Mouse (Mus musculus) heart, postnatal 0 days (tissue): ENCODE results near the gene Amelx. TPM values are rescaled to one million over a fixed set of nuclear protein-coding genes. Genes with fewer than 3 reads are reported as not detected.

Experiments used
- ATAC-seq: fragments of 200-750 bp; cut with Nextera tagmentation; 2 replicates; pipeline ENCODE4 v1.8.0; 2017; ENCODE audit warnings: low read depth, moderate number of reproducible peaks, moderate library complexity; ENCODE audit not compliant: insufficient read depth
- DNase-seq: peaks from one replicate; pipeline ENCODE4 v3.0.0-alpha.2; 2016; ENCODE audit warnings: low spot score
- H3K27ac ChIP-seq: fragments of 300-500 bp; sonication (generic); 2 replicates; pipeline ENCODE4 v1.5.1; 2014; ENCODE audit warnings: low read depth, mild to moderate bottlenecking
- H3K27me3 ChIP-seq: fragments of 300-500 bp; sonication (generic); 2 replicates; pipeline ENCODE4 v1.6.1; 2014; ENCODE audit warnings: low read length, mixed read lengths; ENCODE audit not compliant: control insufficient read depth, insufficient read depth
- H3K36me3 ChIP-seq: fragments of 300-500 bp; sonication (generic); replicated peaks from 2 replicates; pipeline ENCODE4 v1.6.1; 2014; ENCODE audit warnings: low read length, mixed read lengths; ENCODE audit not compliant: control insufficient read depth, insufficient read depth
- H3K4me1 ChIP-seq: fragments of 300-500 bp; sonication (generic); 2 replicates; pipeline ENCODE4 v1.6.1; 2014; ENCODE audit warnings: antibody characterized with exemption; ENCODE audit not compliant: control insufficient read depth, insufficient read depth
- H3K4me2 ChIP-seq: fragments of 300-500 bp; sonication (generic); 2 replicates; pipeline ENCODE4 v1.6.1; 2014; ENCODE audit warnings: low read depth, mild to moderate bottlenecking, low read length, moderate library complexity
- H3K4me3 ChIP-seq: fragments of 300-500 bp; sonication (generic); 2 replicates; pipeline ENCODE4 v1.5.1; 2014; ENCODE audit warnings: low read depth, low read length
- H3K9ac ChIP-seq: fragments of 300-500 bp; sonication (generic); replicated peaks from 2 replicates; pipeline ENCODE4 v1.6.1; 2014; ENCODE audit warnings: low read depth, low read length, mixed read lengths
- H3K9me3 ChIP-seq: fragments of 300-500 bp; sonication (generic); replicated peaks from 2 replicates; pipeline ENCODE4 v1.6.1; 2016; ENCODE audit warnings: low read length; ENCODE audit not compliant: control insufficient read depth
- CTCF ChIP-seq: IDR thresholded peaks from 2 replicates; pipeline ENCODE4 v1.5.1; 2016; ENCODE audit warnings: antibody characterized with exemption, control low read depth, low read depth
- EP300 ChIP-seq: IDR thresholded peaks from 2 replicates; pipeline ENCODE4 v1.6.1; 2016; ENCODE audit warnings: antibody characterized with exemption, low read depth
- WGBS: fragments of 180-500 bp; shearing (Covaris S2); extraction: QIAGEN DNeasy Blood & Tissue Kit; methylation state at CpG from one replicate; pipeline ENCODE4 v1.1.7; 2014; 5-methylcytosine and 5-hydroxymethylcytosine counted together
- polyA plus RNA-seq: library from polyadenylated mRNA; unstranded; fragments of >200 nt; fragmentation: Nextera tagmentation; extraction: Ambion mirVana; gene quantifications from 2 replicates; pipeline ENCODE4 v1.2.1, GENCODE M21; 2015
- total RNA-seq: library from RNA; depleted of rRNA; stranded (reverse); fragments of >200 nt; gene quantifications from 2 replicates; pipeline ENCODE4 v1.2.3, GENCODE M21; 2014; ENCODE audit warnings: low replicate concordance; rRNA removed

The Amelx gene
- total RNA-seq (not detected in 2 replicates), polyA plus RNA-seq (not detected in 2 replicates)

- Histone ChIP-seq H3K4me2 (no peak within 1 kb of the TSS), H3K9me3 (no peaks in the 10 kb centered on the region), H3K4me3 (no peak within 1 kb of the TSS), H3K9ac (no peak within 1 kb of the TSS), H3K27ac (no peak within 1 kb of the TSS), H3K27me3 (no peaks in the 10 kb centered on the region), H3K36me3 (no peaks in the 10 kb centered on the region), H3K4me1 (no peaks in the 10 kb centered on the region)
- no peak for DNase-seq
- 71% methylated on average over 5 of the region's 5 CpGs for WGBS
- TF ChIP-seq EP300 (no peak), CTCF (no peak)
- ATAC-seq: no peak
Measured at GRCm38 (mm10) chrX:169187100-169187499, at the start of gene Amelx. Gene Amelx, minus strand, starts transcription at chrX:169187200.

DNA sequence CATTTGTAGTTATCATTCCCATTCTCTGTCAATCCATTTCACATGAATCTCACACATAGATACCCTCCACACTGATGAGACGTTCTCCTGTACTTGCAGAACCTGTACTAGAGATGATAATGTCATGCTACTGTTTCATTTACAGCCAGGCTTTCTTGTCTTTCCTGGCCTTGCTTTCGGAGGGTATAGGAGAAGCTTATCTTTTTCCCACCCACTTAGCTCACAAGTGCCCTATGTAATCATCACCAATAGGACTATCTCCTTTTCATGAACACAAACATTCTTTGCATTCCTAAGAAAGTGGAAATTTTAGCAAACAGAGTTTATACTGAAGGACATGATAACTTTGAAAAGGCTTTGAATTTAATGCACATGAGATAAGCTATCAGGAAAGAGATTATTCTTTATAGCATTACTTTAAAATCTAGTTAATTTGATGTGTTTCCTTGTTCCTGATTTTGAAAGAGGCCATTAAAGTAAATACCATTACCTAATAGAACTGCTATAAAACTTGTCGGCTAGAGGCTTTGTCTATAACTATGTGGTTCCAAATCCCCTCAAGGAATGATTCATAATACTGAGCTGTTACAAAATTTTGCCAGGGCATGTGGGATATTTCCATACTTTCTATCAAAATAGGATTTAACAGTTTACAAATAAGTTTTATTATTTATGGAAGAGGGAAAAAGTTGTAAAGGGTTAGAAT lies 35.5 kb upstream of the Amelx start:
- Histone ChIP-seq H3K4me2 (no peak overlapping the region), H3K27me3 (no peaks in the 10 kb centered on the region), H3K36me3 (no peaks in the 10 kb centered on the region), H3K4me1 (no peaks in the 10 kb centered on the region), H3K9me3 (no peaks in the 10 kb centered on the region), H3K9ac (no peak overlapping the region), H3K27ac (no peak overlapping the region), H3K4me3 (no peak overlapping the region)
- ATAC-seq (no peak), DNase-seq (no peak)
- TF ChIP-seq CTCF (no peak), EP300 (no peak)
- 45% methylated on average over 3 of the region's 3 CpGs for WGBS

DNA sequence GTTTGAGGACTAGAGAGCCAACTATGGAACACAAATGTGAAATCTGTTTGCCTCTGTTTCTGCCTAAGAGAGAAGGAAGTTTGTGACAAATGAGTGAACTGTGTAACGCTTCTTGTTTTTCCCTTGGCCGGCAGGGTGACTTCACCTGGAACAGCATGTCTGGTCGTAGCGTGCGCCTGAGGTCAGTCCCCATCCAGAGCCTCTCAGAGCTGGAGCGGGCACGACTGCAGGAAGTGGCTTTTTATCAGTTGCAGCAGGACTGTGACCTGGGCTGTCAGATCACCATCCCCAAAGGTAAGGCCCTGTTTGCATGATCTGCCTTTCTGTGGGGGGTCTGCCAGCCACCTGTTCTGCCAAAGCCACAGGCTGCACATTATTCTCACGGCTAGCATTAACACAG lies 33.1 kb upstream of the Amelx start:
- Histone ChIP-seq H3K9ac (no peak overlapping the region), H3K4me2 (no peak overlapping the region), H3K36me3 (no peaks in the 10 kb centered on the region), H3K27ac (no peak overlapping the region), H3K9me3 (no peaks in the 10 kb centered on the region), H3K4me1 (no peaks in the 10 kb centered on the region), H3K4me3 (no peak overlapping the region), H3K27me3 (no peaks in the 10 kb centered on the region)
- no peak for TF ChIP-seq CTCF
- TF ChIP-seq EP300: no peak
- no peak for ATAC-seq
- DNase-seq: no peak
- 61% methylated on average over 8 of the region's 8 CpGs for WGBS

DNA sequence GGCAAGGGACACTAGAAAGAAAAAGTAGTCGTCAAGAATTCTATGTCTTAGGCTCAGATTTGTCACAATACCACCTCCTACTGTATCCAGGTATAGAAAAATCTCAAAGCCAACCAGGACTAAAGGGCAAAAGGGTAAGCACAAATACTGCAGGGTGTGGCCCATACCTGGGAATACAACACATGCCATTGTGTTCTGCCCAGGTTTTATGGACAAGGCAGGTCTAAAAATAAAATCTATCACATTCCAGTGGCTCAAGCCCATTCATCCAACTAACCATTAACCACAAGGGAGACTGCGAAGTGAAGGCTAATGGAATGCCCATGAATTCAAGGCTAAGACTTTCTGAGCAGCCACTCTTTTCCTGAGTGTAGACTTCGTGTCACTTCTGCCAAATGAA lies 23.0 kb upstream of the Amelx start:
- DNase-seq (no peak), ATAC-seq (no peak)
- 63% methylated on average over 3 of the region's 3 CpGs for WGBS
- Histone ChIP-seq H3K9ac (no peak overlapping the region), H3K9me3 (no peaks in the 10 kb centered on the region), H3K4me1 (no peaks in the 10 kb centered on the region), H3K27ac (no peak overlapping the region), H3K27me3 (no peaks in the 10 kb centered on the region), H3K4me3 (no peak overlapping the region), H3K4me2 (no peak overlapping the region), H3K36me3 (no peaks in the 10 kb centered on the region)
- TF ChIP-seq CTCF (no peak), EP300 (no peak)

DNA sequence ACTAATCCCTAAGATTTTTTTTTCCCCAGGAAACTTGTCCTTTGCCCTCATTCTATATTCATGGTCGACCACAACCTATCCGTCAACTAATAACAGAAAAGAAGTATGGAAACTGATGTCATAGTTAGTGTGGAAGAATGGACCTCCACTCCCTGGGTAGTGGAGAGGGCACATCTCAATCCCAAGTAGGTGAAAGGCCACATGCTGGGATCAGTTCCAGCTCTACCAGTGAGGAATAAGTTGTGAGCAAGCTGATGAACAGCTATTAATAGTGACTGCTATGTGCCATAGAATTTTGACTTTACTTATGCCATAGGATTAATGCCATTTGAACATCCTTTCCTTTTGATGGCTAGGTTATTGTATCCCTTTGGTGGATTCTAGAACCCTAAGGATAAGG lies 8.4 kb downstream of the Amelx start:
- H3K9me3 ChIP-seq: no peaks in the 10 kb centered on the region
- TF ChIP-seq EP300: no peak
- TF ChIP-seq CTCF: no peak
- H3K4me3 ChIP-seq: no peak overlapping the region
- H3K9ac ChIP-seq: no peak overlapping the region
- H3K27me3 ChIP-seq: no peaks in the 10 kb centered on the region
- no peak overlapping the region for H3K27ac ChIP-seq
- DNase-seq (peak; percentile 24), ATAC-seq (peak; percentile 75; the same call in 1 of the 2 replicates)
- no peak overlapping the region for H3K4me2 ChIP-seq
- no peaks in the 10 kb centered on the region for H3K36me3 ChIP-seq
- WGBS: 63% methylated on average over 2 of the region's 2 CpGs
- H3K4me1 ChIP-seq: no peaks in the 10 kb centered on the region

DNA sequence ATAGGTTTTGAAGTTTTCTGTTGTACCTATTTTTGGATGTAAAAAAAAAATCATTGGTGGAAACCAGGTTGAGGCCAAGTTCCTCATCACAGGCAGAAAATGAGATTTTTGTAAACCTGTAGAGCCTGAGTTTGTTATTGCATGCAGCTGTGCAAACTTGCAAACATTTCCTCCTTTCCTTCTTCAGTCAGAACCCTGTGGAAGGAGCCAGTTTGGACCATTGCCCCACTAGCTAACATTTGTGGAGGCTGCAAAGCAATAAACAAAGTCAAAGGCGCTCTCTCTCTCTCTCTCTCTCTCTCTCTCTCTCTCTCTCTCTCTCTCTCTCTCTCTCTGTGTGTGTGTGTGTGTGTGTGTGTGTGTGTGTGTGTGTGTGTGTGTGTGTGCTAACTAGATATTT lies 13.2 kb downstream of the Amelx start:
- 50% methylated on average over 1 of the region's 1 CpGs for whole genome bisulfite sequencing
- ATAC-seq: no peak
- Histone ChIP-seq H3K4me1 (no peaks in the 10 kb centered on the region), H3K27ac (no peak overlapping the region), H3K4me2 (no peak overlapping the region), H3K9me3 (no peaks in the 10 kb centered on the region), H3K36me3 (no peaks in the 10 kb centered on the region), H3K4me3 (no peak overlapping the region), H3K9ac (no peak overlapping the region), H3K27me3 (no peaks in the 10 kb centered on the region)
- DNase-seq: no peak
- no peak for TF ChIP-seq CTCF
- no peak for TF ChIP-seq EP300
